Mouse (Mus musculus) hindbrain, embryonic 12.5 days (tissue): ENCODE results near the gene Olfr667. TPM values are rescaled to one million over a fixed set of nuclear protein-coding genes. Genes with fewer than 3 reads are reported as not detected.
"Not testable (repeated sequence)": the region's sequence is repeated elsewhere in the genome, so short reads cannot be mapped to it uniquely, and the experiment has no call there.

Experiments used
- ATAC-seq: fragments of 200-750 bp; cut with Nextera tagmentation; 2 replicates; pipeline ENCODE4 v1.8.0; 2017; ENCODE audit warnings: moderate TSS enrichment; ENCODE audit not compliant: low FRiP score
- H3K27ac ChIP-seq: fragments of 300-500 bp; sonication (generic); 2 replicates; pipeline ENCODE4 v1.5.1; 2016; ENCODE audit warnings: mild to moderate bottlenecking
- H3K27me3 ChIP-seq: fragments of 300-500 bp; sonication (generic); 2 replicates; pipeline ENCODE4 v1.6.1; 2016; ENCODE audit warnings: mild to moderate bottlenecking
- H3K36me3 ChIP-seq: fragments of 300-500 bp; sonication (generic); 2 replicates; pipeline ENCODE4 v1.6.1; 2016; ENCODE audit warnings: mild to moderate bottlenecking
- H3K4me1 ChIP-seq: fragments of 300-500 bp; sonication (generic); 2 replicates; pipeline ENCODE4 v1.6.1; 2016
- H3K4me2 ChIP-seq: fragments of 300-500 bp; sonication (generic); replicated peaks from 2 replicates; pipeline ENCODE4 v1.6.1; 2016; ENCODE audit warnings: mild to moderate bottlenecking
- H3K4me3 ChIP-seq: fragments of 300-500 bp; sonication (generic); 2 replicates; pipeline ENCODE4 v1.5.1; 2016; ENCODE audit warnings: mild to moderate bottlenecking
- H3K9ac ChIP-seq: fragments of 300-500 bp; sonication (generic); 2 replicates; pipeline ENCODE4 v1.6.1; 2016; ENCODE audit warnings: mild to moderate bottlenecking, moderate library complexity
- H3K9me3 ChIP-seq: fragments of 300-500 bp; sonication (generic); replicated peaks from 2 replicates; pipeline ENCODE4 v1.6.1; 2016; ENCODE audit warnings: mild to moderate bottlenecking
- WGBS: fragments of 180-500 bp; shearing (Covaris S2); methylation state at CpG from one replicate; pipeline ENCODE4 v1.1.7; 2016; 5-methylcytosine and 5-hydroxymethylcytosine counted together
- polyA plus RNA-seq: library from polyadenylated mRNA; unstranded; fragments of >200 nt; fragmentation: Nextera tagmentation; extraction: Ambion mirVana; gene quantifications from 2 replicates; pipeline ENCODE4 v1.2.1, GENCODE M21; 2016

Gene Olfr667
- polyA plus RNA-seq: not detected in 2 replicates

DNA sequence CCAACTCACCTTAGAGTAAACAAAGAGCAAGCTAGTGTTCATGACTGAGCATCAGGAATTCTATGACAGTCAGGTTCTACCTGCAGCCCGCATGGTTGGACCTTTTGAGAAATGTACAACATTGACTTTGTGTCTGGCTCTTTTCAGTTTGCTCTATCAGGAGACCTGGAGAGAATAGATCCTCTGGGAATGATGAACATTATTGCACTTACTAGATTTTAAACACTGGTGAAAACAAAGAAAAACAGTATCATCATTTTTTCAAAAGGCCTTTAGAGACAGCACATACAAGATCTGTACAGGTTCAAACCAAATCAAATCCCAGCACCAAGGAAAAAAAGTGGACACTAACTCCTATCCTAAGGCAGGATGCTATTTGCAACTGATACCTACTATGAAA is at the start of gene Olfr667:
Gene Olfr667, minus strand, starts transcription at position 101 of the 400 bp plus-strand sequence.
- no peak within 1 kb of the TSS for H3K4me2 ChIP-seq
- no peaks in the 10 kb centered on the region for H3K9me3 ChIP-seq
- no peak within 1 kb of the TSS for H3K4me3 ChIP-seq
- ATAC-seq: no peak
- H3K36me3 ChIP-seq: no peaks in the 10 kb centered on the region
- H3K27me3 ChIP-seq: no peaks in the 10 kb centered on the region
- H3K4me1 ChIP-seq: no peaks in the 10 kb centered on the region
- no peak within 1 kb of the TSS for H3K9ac ChIP-seq
- 90% methylated on average over 1 of the region's 1 CpGs for WGBS
- no peak within 1 kb of the TSS for H3K27ac ChIP-seq

DNA sequence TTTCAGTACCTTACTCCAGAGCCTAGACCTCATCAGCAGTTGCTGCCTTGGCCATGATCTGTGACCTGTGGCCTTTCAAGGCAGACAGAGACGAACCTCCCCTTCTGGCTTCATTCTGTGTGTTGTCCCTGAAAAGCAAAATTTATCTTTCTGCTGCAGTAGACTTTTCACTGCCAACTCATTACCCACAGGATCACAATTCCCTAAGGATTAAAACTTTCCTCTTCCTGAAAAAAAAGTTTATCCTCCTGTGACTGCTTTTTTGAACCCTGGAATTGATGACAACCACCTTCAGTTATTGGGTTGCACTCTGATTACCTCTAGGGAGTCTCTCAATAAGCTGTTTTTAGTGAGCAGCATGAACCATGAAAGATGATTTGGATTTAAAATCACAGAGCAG is 41.2 kb upstream of the Olfr667 start, which contains the start of gene Olfr670:
Gene Olfr670, minus strand, starts transcription at position 101 of the 400 bp plus-strand sequence.
- Histone ChIP-seq H3K9me3 (no peaks in the 10 kb centered on the region), H3K9ac (no peak within 1 kb of the TSS)
- WGBS: 47% methylated on average over 1 of the region's 1 CpGs

DNA sequence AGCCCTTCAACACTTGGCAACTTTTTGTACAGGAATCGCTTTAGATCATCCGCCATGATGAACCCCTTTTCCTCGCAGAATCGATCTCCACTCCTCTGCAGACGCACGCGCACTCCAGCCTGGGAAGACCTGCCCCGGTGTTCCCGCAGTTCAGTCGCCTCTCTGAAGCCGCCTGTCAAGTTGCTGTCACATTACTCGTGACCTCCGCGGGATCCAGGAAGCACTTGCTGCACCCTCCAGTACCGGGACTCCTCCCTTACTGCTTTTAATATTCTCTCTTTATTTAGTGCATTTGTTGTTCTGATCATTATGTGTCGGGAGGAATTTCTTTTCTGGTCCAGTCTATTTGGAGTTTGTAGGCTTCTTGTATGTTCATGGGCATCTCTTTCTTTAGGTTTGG is 29.0 kb upstream of the Olfr667 start:
- H3K27ac ChIP-seq, H3K4me1 ChIP-seq, H3K27me3 ChIP-seq, H3K9me3 ChIP-seq, H3K4me3 ChIP-seq, H3K36me3 ChIP-seq, H3K9ac ChIP-seq, H3K4me2 ChIP-seq, ATAC-seq: not testable (repeated sequence)
- WGBS: 95% methylated on average over 16 of the region's 16 CpGs

More for the DNA sequence above, 41.2 kb upstream of the Olfr667 start, which contains the start of gene Olfr670:
- Histone ChIP-seq H3K4me3 (no peak within 1 kb of the TSS), H3K27me3 (no peaks in the 10 kb centered on the region), H3K27ac (no peak within 1 kb of the TSS), H3K4me2 (no peak within 1 kb of the TSS), H3K4me1 (no peaks in the 10 kb centered on the region), H3K36me3 (no peaks in the 10 kb centered on the region)
- ATAC-seq: no peak

DNA sequence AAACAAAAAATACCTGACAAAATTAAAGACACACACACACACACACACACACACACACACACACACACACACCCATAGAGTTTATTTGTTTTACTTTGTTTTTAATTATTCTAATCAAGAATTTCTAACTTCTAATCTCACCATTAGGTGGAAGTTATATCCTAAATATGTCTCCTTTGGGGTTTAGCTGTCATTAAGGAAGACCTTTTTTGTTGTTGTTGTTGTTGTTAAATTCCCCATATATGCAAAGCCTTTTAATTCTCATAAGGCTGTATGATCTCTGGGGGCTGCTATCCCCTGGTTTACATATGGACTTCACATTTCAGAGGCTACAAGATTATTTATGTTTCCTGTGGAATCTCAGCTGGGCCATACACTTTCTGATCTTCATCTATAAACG is 12.7 kb upstream of the Olfr667 start, which contains the start of gene Olfr669:
Gene Olfr669, plus strand, starts transcription at position 301 of the 400 bp plus-strand sequence.
- H3K4me1 ChIP-seq: no peaks in the 10 kb centered on the region
- H3K27ac ChIP-seq: no peak within 1 kb of the TSS
- ATAC-seq: no peak
- no peak within 1 kb of the TSS for H3K4me2 ChIP-seq
- no peaks in the 10 kb centered on the region for H3K36me3 ChIP-seq
- no peaks in the 10 kb centered on the region for H3K9me3 ChIP-seq
- H3K4me3 ChIP-seq: no peak within 1 kb of the TSS
- 92% methylated on average over 1 of the region's 1 CpGs for WGBS
- H3K9ac ChIP-seq: no peak within 1 kb of the TSS
- H3K27me3 ChIP-seq: no peaks in the 10 kb centered on the region

DNA sequence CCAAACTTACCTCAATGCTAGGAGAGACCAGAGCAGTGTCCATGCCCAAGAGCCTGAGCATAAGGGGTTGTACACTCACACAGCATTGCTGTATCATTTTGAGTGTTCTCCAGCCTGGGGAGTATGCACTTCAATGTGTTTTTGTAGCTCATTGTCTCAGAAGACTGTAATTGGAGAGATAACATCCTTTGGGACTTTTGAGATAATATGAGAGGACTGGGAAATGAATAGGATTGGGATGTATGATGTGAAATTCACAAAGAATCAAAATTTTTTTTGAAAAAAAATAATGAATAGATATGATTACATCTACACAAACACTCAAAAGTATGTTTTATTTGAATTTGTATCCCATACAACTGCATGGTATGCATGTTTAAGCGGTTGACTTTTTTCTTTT is 6.7 kb upstream of the Olfr667 start, which contains the start of gene Olfr668:
Gene Olfr668, minus strand, starts transcription at position 101 of the 400 bp plus-strand sequence.
- H3K27ac ChIP-seq: no peak within 1 kb of the TSS
- no peak within 1 kb of the TSS for H3K4me3 ChIP-seq
- no peaks in the 10 kb centered on the region for H3K27me3 ChIP-seq
- H3K4me2 ChIP-seq: no peak within 1 kb of the TSS
- no peaks in the 10 kb centered on the region for H3K4me1 ChIP-seq
- 87% methylated on average over 1 of the region's 1 CpGs for WGBS
- H3K9me3 ChIP-seq: no peaks in the 10 kb centered on the region
- ATAC-seq: no peak
- no peak within 1 kb of the TSS for H3K9ac ChIP-seq
- H3K36me3 ChIP-seq: no peaks in the 10 kb centered on the region

DNA sequence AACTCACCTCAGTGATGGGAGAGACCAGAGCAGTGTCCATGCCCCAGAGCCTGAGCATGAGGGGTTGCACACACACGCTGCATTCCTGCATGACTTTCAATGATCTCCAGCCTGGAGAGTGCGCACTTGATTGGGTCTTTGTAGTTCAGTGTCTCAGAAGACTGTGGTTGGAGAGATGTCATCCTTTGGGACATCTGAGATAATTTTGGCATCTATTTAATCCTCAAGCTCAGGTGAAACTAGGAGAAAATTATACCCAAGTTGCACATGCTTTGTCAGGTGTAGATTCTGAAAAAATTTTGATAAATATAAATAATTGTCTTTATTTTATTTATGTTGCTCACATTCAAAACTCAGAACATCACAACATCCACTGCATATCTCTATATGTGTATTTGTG is 25.4 kb downstream of the Olfr667 start, which contains the start of gene Olfr666:
Gene Olfr666, minus strand, starts transcription at position 101 of the 400 bp plus-strand sequence.
- H3K9ac ChIP-seq: no peak within 1 kb of the TSS
- no peaks in the 10 kb centered on the region for H3K9me3 ChIP-seq
- no peak within 1 kb of the TSS for H3K4me2 ChIP-seq
- no peaks in the 10 kb centered on the region for H3K36me3 ChIP-seq
- H3K27ac ChIP-seq: no peak within 1 kb of the TSS
- H3K4me3 ChIP-seq: no peak within 1 kb of the TSS
- WGBS: 94% methylated on average over 2 of the region's 2 CpGs
- H3K27me3 ChIP-seq: no peaks in the 10 kb centered on the region
- no peak for ATAC-seq
- H3K4me1 ChIP-seq: no peaks in the 10 kb centered on the region

DNA sequence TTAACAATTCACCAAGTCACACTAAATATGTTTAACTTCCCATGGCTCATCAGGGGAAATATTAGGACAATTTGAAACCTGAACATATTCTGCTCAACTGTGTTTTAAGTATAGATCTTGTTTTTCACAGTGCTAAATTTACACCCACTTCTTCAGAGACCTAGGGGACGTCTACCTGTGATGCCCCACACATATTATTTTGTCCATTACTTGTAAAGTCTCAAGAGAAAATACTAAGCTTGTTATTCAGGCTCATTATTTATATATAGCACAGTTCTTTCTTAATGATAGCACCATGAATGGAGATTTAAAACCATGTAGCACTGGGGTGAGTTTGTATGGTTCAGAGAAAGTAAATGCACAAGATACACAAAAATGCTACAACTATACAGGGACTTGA is 43.6 kb downstream of the Olfr667 start, which contains the start of gene Olfr665:
Gene Olfr665, plus strand, starts transcription at position 301 of the 400 bp plus-strand sequence.
- Histone ChIP-seq H3K36me3 (no peaks in the 10 kb centered on the region), H3K4me1 (no peaks in the 10 kb centered on the region), H3K4me2 (no peak within 1 kb of the TSS), H3K4me3 (no peak within 1 kb of the TSS), H3K9ac (no peak within 1 kb of the TSS), H3K27me3 (no peaks in the 10 kb centered on the region), H3K9me3 (no peaks in the 10 kb centered on the region), H3K27ac (no peak within 1 kb of the TSS)
- no peak for ATAC-seq
- WGBS: 58% methylated on average over 1 of the region's 1 CpGs

Other genes starting within 250 kb of the Olfr667 start
- gene Olfr661, start 235.0 kb downstream of the Olfr667 start, polyA plus RNA-seq: not detected in 2 replicates
- not detected in 2 replicates for gene Usp17le, start 144.0 kb downstream of the Olfr667 start, polyA plus RNA-seq
- not detected in 2 replicates for gene Usp17lb, start 78.9 kb downstream of the Olfr667 start, polyA plus RNA-seq
- gene Usp17la, start 64.5 kb downstream of the Olfr667 start, polyA plus RNA-seq: not detected in 2 replicates
- gene Olfr665, start 43.5 kb downstream of the Olfr667 start, polyA plus RNA-seq: not detected in 2 replicates
- not detected in 2 replicates for gene Olfr666, start 25.5 kb downstream of the Olfr667 start, polyA plus RNA-seq
- not detected in 2 replicates for gene Olfr668, start 6.6 kb upstream of the Olfr667 start, polyA plus RNA-seq
- gene Olfr669, start 12.8 kb upstream of the Olfr667 start, polyA plus RNA-seq: not detected in 2 replicates
- gene Olfr670, start 41.1 kb upstream of the Olfr667 start, polyA plus RNA-seq: not detected in 2 replicates
- gene Olfr671, start 57.6 kb upstream of the Olfr667 start, polyA plus RNA-seq: not detected in 2 replicates
- gene Olfr672, start 80.5 kb upstream of the Olfr667 start, polyA plus RNA-seq: not detected in 2 replicates
- not detected in 2 replicates for gene Olfr675, start 107.0 kb upstream of the Olfr667 start, polyA plus RNA-seq
- gene Olfr676, start 111.2 kb upstream of the Olfr667 start, polyA plus RNA-seq: not detected in 2 replicates
- gene Olfr677, start 129.9 kb upstream of the Olfr667 start, polyA plus RNA-seq: not detected in 2 replicates
- not detected in 2 replicates for gene Olfr678, start 143.0 kb upstream of the Olfr667 start, polyA plus RNA-seq
- gene Olfr679, start 159.7 kb upstream of the Olfr667 start, polyA plus RNA-seq: not detected in 2 replicates
- gene Olfr680-ps1, start 171.3 kb upstream of the Olfr667 start, polyA plus RNA-seq: not detected in 2 replicates
- gene Olfr681, start 195.4 kb upstream of the Olfr667 start, polyA plus RNA-seq: not detected in 2 replicates
- not detected in 2 replicates for gene Olfr683, start 225.5 kb upstream of the Olfr667 start, polyA plus RNA-seq
- not detected in 2 replicates for gene Olfr684, start 242.2 kb upstream of the Olfr667 start, polyA plus RNA-seq